Mouse (Mus musculus) heart, postnatal 0 days (tissue): ENCODE data around the gene Gng3.

Experiments used
- CTCF ChIP-seq: IDR thresholded peaks from 2 replicates; pipeline ENCODE4 v1.5.1; 2016; ENCODE audit warnings: antibody characterized with exemption, control low read depth, low read depth
- EP300 ChIP-seq: IDR thresholded peaks from 2 replicates; pipeline ENCODE4 v1.6.1; 2016; ENCODE audit warnings: antibody characterized with exemption, low read depth

DNA sequence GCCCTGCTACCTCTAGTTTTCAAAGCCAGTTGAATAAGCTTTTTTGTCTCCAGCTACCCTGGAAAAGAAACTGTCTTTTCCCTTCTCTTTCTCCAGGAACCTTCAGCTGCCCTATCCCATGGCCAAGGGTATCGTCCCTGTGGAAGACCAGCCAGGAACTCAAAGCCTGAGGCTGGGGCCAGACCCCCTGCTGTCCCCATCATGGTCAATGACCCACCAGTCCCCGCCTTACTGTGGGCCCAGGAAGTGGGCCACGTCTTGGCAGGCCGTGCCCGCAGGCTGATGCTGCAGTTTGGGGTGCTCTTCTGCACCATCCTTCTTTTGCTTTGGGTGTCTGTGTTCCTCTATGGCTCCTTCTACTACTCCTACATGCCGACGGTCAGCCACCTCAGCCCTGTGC lies 2.0 kb upstream of the Gng3 start:
- TF ChIP-seq CTCF (no peak), EP300 (no peak)
